Mouse (Mus musculus): ENCODE results near the gene Kcnk12. TPM values are rescaled to one million over a fixed set of nuclear protein-coding genes. Genes with fewer than 3 reads are reported as not detected.

Gene Kcnk12
- total RNA-seq, 2 experiments from 2014 or later, result 29.9 to 35.0 TPM

DNA sequence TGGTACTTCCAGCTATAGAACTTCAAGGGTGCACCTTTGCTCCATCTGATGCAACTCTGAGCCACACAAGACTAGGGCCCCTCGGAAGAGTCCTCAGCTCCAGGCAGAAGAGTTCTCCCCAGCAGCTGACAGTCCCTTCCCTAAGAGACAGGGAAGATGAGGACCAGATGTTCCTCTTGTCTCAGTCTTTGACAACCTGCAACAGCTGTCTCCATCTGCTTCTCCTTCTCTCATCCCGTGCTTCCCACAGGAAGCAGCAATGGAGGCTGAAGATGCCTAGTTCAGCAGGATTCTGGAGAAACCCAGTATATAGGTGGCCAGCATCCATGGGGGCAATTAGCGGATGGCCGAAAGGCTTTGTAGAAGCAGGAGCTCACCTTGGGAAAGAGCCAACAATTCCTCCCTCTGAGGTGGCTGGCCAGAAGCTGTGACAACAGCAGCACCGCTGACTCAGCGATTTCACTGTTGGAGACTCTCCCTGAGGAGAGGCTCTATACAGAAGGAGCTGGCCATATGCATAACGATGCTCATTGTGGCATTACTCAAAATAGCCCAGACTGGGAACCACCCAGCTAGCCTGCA is 6.2 kb downstream of the Kcnk12 start:
- peak in 1 of 2 experiments; percentile 56 for DNase-seq (ENCODE audit: low spot score in 2 of 2)
- intact Hi-C loops (cut with DNase I), result no loop called here

DNA sequence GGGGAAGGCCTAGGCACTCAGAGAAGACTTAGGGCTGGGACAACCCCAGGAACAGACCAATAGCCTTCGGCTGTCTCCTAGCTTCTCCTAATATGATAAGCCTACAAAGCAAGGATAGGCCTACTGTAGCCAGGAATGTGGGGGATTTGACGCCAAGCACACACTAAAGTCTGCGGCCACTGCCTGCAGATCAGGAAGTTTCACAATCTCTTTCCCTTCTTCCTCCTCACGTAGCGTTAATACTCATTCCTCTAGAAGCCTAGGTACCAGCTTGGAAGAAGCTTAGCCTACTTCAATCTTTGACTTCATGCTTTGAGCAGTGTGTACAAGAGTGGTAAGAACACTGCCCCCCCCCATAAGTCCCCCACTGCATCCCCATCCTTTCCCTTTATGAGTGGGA is 7.1 kb downstream of the Kcnk12 start:
- no peak for DNase-seq (ENCODE audit: low spot score in 2 of 2)
- intact Hi-C loops (cut with DNase I), result no loop called here

DNA sequence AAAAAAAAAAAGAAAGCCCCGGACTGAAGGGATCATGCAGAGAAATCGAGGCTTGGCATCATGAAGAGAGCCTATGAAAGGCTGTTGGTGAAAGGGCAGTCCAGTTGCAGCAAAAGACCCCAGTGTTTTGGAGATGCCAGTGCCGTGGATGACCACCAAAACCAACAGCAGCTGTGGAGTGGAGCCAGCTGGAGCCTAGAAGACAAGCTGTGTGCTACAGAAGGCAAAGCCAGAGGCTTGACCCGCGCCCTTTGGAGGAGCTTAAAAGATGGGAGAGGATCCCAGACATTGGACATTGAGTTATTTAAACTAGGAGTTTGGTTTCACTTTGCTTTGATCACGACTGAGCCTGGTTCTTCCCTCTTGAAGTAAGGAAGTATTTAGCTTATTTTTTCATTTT is 9.6 kb downstream of the Kcnk12 start:
- no peak for DNase-seq (ENCODE audit: low spot score in 2 of 2)
- intact Hi-C loops (cut with DNase I), result no loop called here

DNA sequence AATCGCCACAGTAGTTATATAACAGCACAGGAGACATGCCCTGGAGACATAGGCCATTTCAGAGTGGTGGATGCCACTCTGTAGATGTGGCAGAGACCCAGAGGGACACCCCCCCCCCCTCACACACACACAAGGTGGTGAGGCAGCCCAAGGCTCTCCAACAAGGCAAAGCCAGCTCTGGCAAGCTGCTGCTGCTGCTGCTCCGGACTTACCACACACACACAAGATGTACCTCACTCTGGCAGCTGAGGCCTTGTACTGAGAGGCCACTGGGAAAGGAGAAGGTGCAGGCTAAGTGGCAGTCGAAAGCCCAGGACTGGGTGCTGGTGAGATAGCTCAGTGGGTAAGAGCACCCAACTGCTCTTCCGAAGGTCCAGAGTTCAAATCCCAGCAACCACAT is 10.1 kb downstream of the Kcnk12 start:
- DNase-seq (ENCODE audit: low spot score in 2 of 2), result no peak
- intact Hi-C loops (cut with DNase I), result no loop called here

DNA sequence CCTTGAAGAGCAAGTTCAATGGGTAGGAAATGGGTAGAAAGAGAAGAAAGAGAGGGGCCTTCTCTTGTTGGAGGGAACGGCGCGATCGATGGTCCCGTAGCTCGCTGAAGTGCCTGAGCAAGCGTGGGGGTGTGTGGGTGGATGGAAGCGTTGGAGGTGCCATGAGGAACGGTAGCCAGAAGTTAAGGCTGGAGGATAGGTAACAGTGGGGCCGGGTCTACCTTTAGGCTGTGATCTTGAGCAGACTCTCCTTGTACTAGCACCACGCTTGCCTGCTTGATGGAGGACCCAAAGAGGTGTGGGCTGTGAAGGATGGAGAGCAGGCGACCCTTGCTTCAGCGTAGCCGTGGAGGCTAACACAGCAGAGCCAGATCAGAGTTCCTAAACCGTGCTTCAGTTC is 12.1 kb downstream of the Kcnk12 start:
- peak in 1 of 2 experiments; percentile 2 for DNase-seq (ENCODE audit: low spot score in 2 of 2)
- intact Hi-C loops (cut with DNase I), result no loop called here

DNA sequence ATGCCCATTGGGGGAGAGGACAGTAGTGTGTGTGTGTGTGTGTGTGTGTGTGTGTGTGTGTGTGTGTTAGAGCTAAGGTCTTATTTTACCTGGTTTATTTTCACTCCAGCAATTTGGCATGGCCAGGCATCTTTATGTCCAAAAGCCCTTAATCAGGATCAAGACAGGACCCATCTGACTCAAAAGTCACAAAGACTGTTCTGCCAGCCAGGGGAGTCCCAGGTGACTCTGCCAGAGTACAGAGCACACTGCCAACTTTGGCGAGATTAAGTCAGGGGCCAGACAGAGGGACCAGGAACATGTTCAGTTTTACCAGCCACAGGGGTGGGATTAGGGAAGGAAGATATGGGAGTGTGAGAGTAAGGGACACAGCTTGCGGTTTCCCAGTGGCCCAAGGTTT is 12.9 kb downstream of the Kcnk12 start:
- intact Hi-C loops (cut with DNase I), result no loop called here
- no peak for DNase-seq (ENCODE audit: low spot score in 2 of 2)

DNA sequence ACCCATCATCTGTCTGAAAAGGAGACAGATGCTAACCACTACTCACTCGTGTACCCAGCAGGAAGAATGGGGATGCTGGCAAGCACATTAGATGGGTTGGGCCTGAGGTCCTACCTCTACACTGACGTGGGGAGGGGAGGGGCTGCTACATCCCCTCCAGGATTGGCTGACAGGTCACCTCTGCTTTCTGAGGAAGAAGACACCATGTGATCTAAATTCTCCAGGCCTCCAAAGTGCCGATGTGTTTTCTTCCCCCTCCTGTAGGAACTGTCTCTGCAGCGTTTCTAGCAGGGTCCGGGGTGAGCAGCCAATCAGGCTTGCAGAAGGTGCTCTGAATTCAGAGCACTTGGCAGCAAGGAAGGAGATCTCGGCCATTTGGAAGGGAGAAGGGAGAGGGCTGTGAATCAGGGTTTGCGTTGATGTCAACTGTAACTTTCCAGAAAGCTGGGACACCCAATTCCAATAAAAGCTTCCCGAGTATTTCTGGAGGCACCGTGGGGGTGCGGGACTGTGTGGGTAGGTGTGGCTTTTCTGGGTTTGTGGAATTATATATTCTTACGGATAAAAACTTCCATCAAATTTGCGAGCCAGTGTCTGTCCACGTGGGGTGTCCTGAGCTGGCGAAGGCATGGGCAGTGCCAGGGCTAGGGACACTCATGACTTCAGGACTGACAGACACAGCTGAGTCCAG is 13.5 kb downstream of the Kcnk12 start:
- intact Hi-C loops (cut with DNase I), result no loop called here
- peak; percentile 68 to 73 for DNase-seq (ENCODE audit: low spot score in 2 of 2)

DNA sequence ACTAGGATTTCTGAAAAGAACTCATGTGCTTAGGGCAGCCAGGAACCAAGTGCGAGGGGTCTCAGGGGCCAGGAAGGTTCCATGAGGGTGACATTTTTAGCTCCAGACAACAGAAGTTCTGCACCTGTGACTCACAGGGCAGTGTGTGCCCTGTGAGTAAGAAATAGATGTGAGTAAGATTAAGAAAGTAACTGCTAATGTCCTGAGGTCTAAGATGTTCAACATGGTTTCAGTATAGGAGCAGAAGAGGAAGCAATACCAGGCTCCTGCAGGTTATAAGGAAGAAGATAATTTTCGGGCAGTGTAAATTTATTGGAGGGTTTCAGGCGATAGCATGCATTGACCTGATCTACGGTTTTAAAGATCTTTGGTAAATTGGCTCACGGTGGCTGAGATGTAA is 16.6 kb downstream of the Kcnk12 start:
- DNase-seq (ENCODE audit: low spot score in 2 of 2), result no peak
- intact Hi-C loops (cut with DNase I), result no loop called here

DNA sequence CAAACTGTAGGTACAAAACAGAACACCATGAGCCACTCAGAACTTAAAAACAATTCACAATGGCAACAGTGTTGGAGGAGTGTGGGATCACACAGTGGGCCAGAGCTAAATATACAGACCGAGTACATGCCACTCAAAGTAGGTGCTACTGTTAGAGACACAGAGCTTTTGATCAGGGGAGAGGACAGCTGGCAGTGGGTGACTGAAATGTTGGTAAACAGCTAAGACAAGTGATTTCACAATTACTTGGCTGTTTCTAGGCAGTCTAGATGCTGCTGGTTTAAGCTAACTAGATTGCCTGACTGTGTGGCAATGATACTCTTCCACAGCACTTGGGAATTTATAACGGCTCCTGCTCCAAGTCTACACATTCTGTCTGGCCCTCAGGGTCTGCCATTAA is 17.6 kb downstream of the Kcnk12 start:
- intact Hi-C loops (cut with DNase I), result no loop called here
- DNase-seq (ENCODE audit: low spot score in 2 of 2), result no peak

DNA sequence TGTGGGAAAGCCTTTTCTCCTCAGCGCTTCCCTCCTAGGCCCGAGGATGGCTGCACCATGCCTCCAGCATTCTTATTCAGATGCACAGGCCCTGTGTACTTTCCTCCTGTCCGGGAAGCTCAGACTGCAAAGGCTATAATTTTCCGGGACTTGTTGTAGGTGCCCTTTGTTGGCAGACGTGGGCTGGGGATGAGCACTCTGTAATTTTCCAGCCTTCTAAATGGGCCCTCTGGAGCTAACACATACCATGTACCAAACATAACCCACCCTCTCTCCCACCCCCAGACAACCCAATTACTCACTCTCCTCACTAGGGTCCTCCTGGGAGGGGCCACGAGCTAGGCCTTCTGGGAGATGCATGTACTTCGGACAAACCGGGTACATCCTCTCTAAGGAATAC is 22.8 kb downstream of the Kcnk12 start:
- intact Hi-C loops (cut with DNase I), result no loop called here
- no peak for DNase-seq (ENCODE audit: low spot score in 2 of 2)

DNA sequence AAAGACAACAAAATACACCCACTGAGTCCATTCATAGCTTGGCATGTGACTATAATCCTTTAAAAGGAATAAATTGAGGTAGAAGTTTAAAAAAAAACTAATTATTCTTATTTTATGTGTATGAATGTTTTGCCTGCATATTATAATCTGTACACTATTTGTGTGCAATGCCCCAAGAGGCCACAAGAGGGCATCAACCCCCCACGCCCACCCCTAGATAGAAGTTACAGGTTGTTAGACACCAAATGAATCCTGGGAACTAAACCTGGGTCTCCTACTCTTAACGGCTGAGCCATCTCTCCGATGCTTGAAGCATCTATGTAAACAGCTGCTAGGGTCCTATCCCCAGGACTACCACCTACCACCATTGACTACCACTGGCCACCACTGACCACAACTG is 24.6 kb downstream of the Kcnk12 start:
- intact Hi-C loops (cut with DNase I), result no loop called here
- DNase-seq (ENCODE audit: low spot score in 2 of 2), result no peak

DNA sequence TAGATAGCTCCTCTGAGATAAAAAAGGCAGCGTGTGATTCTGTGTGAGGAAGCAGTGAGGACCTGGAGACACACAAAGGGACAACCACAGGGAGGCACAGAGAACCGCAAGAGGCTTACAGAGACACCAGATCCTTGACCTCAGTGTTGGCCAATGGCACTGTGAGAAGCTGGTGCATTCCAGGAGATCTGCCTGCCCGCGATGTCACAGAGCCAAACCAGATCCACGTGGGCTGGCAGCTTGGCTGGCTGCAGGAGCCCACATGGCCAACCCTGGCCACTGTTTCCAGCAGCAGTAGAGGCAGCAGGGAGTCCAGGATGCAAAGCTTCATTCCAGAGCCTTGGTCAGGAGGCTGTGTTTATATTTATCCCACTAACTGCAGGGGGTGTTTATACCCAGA is 27.0 kb downstream of the Kcnk12 start:
- intact Hi-C loops (cut with DNase I), result no loop called here
- no peak for DNase-seq (ENCODE audit: low spot score in 2 of 2)

DNA sequence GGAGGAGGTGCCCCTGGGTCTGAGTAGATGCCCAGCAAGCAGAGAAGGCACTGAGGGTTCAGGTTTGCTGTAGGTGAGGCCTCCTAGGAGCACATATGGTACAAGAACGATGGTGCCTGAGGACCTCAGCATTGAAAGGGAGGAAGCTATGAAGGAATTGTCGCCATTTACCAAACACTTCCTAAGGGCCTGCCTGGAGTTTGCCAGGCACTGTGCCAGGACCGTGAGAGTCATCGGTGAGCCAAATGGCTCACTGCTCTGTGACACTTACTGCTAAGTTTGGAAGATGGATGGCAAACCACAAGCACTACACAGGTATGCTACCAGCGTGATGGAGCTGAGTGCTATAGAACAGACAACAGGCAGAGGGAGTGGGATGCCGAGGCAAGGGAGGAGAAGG is 30.9 kb downstream of the Kcnk12 start:
- DNase-seq (ENCODE audit: low spot score in 2 of 2), result no peak
- intact Hi-C loops (cut with DNase I), result no loop called here

DNA sequence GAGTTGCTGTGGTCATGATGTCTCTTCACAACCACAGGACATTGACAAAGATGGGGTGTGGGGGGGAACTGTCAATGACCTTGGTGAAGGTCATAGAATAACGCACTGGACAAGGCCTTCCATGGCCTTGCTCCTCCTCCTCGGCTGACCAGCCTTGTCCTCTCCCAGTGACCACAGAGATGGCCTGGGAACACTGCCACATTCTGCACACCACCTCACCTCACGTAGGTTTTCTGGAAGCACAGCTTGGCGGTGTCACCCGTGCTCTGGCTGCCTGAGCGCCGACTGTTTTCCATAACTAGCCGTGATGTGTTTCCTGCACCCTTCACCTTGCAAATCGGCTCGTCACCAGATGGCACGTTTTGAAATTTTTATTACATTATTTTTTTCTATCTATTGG is 32.8 kb downstream of the Kcnk12 start:
- intact Hi-C loops (cut with DNase I), result no loop called here
- no peak for DNase-seq (ENCODE audit: low spot score in 2 of 2)

DNA sequence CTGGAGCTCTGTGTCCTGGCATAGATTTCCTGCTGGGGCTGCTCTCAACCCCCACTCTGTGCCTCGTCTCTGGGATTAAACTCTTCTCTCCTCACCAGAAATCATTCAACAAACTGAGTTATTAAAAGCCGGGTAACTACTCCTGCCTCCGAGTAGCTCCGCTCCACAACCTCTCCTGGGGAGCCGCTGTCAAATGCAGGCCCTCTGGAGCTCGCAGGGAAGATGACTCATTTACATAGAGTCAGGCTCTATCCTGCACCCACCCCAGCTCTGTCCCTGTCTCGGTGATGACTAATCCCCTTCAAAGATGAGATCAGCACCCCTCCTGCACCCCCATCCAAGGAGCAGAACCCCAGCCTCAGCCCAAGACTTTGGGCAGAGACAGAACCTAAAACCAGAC is 34.6 kb downstream of the Kcnk12 start:
- intact Hi-C loops (cut with DNase I), result no loop called here
- no peak for DNase-seq (ENCODE audit: low spot score in 2 of 2)

DNA sequence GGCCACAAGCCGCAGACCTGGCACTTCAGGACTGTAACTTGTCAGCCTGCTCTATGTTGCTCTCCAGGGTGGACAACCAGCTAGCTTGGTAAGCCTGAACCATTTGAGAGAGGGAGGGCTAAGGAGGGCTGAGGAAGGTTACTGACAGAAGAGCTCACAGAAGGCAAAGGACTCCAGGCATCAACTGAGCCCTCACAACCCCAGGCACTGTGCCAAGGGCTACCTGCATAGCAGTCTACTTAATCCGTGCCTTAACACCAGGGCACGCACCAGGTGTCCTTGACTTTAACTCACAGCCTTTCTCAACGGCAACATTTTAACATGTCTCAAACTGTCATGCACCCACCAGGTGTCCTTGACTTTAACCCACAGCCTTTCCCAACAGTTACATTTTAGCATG is 37.5 kb downstream of the Kcnk12 start:
- intact Hi-C loops (cut with DNase I), result no loop called here
- no peak for DNase-seq (ENCODE audit: low spot score in 2 of 2)

DNA sequence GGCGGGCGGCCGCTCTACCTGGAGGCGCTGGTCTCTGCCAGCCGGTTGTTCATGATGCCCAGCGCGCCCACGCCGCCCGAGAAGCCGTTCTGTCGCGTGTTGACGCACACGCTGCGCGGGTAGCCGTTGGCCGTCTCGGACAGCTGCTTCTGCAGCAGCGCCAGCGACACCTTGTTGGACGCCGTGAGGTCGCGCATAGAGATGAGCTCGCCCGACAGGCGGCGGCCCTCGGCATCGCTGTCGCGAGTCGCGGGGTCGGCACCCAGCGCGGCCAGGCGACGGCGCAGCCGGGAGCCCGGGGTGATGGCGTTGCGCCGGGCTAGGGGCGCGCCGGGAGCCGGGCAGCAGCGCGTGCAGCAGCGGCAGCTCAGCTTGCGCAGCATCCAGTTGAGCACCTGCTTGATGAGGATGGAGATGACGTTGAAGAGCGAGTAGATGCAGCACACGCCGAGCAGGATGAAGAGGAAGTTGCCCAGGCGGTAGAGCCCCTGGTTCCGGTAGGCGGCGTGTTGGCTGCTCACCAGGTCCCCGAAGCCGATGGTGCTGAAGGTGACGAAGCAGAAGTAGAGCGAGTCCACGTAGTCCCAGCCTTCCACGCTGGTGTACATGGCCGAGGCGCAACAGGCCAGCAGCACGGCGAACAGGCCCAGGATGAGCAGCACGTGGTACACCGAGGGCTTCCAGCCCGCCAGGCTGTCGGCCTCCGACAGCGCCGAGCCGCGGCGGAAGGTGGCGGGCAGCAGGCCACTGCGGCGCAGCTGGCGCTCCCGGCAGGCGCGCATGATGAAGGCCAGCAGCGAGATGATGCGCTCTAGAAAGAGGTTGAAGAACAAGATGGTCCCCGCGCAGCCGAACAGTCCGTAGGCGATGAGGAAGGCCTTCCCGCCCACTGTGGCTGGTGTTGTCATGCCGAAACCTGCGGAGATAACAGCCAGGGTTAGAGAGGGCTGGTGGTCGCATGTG is 51.6 kb downstream of the Kcnk12 start:
- DNase-seq (ENCODE audit: low spot score in 2 of 2), result peak; percentile 61 to 70
- intact Hi-C loops (cut with DNase I), result loop anchor here (2.0 to 5.0 kb wide), 2 partner anchors 19 to 51 kb away; partner anchors contain the start of gene Kcnk12

DNA sequence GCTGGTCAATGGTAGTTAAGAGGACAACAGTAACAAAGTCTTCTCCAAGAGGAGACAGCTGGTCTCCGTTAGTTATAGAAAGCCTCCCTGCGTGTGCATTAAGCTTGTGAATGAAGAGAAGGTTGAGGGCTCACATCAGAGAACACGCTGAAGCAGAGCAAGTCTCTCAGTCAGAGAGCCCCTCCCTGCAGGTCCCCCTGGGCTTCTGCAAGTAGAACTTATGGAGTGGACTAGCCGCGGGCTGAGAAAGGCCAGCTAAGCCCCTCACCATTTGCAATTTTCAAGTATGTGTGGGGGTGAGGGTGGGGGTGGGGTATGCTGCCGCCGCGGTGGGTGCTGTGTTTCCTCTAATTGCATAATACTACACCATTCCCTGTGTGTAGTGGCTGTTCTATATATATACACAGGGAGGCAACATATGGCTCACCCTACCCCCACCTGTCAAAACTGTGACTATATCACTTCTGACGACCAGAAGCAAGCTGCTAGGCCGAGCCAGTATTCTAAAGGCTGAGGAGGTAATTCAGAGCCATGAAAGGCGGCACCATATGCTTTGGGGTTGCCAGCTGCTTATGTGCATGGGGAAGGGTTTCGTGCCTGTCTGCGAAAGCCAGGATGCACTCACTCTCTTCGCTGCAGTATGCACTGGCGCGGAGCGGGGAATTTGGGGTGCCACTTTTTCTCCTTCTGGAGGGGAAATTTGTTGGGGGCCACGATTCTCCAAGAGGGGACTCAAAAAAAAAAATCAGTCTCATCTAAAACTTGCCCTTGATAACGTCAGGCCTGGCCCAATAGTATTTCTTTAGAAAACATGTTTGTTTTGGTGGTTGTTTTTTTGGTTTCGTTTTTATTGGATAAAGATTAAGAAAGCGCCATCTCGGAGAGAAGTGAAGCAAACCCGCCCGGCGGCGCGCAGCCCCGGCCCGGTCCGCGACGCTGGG is 52.5 kb downstream of the Kcnk12 start:
- peak; percentile 77 to 89 for DNase-seq (ENCODE audit: low spot score in 2 of 2)
- intact Hi-C loops (cut with DNase I), result loop anchor here (2.0 to 5.0 kb wide), 2 partner anchors 18 to 52 kb away; partner anchors contain the start of gene Kcnk12

DNA sequence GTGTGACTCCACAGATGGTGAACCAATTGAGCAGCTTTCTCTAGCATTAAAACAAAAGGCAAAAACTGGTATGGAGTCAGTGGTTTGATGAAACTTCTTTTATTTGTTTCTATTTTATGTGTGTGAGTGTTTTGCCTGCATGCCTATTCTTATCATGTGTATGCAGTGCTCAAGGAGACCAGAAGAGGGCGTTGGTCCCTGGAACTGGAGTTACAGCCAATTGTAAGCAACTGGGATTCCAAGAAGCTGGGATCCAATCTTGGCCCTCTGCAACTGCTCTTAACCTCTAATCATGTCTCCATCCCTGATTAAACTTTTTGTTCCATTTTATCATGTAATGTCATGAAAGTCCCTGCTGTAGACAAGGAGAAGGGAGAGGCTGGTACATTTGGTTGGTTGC is 58.0 kb downstream of the Kcnk12 start:
- intact Hi-C loops (cut with DNase I), result no loop called here
- DNase-seq (ENCODE audit: low spot score in 2 of 2), result no peak

All from left cerebral cortex, postnatal 14 days (tissue).